Mouse (Mus musculus) embryonic fibroblast, embryonic 13.5 days (primary cell): ENCODE measurements at regions not wholly inside any gene's neighbourhood (a gene's known extent, or its start where the extent isn't known, plus 50 kb on each side); places are given as distances from the start of the nearest gene placed in this dataset.

ENCODE experiments used
- CTCF ChIP-seq: IDR thresholded peaks from 2 replicates; pipeline ENCODE4 v1.5.1; 2011; ENCODE audit warnings: mild to moderate bottlenecking, control low read depth, low read length, moderate library complexity, borderline replicate concordance; ENCODE audit not compliant: insufficient read depth
- POLR2A ChIP-seq: IDR thresholded peaks from 2 replicates; pipeline ENCODE4 v1.6.1; 2011; ENCODE audit warnings: low read depth, mild to moderate bottlenecking, control low read depth, low read length, moderate library complexity

- TF ChIP-seq CTCF: no peak
- no peak for TF ChIP-seq POLR2A
These were observed 114.1 kb upstream of the 9330182O14Rik start for GRCm38 (mm10) chr15:40020097-40020496.
